7 mouse cellular contexts compared by ENCODE assay signal in the genomic region with DNA sequence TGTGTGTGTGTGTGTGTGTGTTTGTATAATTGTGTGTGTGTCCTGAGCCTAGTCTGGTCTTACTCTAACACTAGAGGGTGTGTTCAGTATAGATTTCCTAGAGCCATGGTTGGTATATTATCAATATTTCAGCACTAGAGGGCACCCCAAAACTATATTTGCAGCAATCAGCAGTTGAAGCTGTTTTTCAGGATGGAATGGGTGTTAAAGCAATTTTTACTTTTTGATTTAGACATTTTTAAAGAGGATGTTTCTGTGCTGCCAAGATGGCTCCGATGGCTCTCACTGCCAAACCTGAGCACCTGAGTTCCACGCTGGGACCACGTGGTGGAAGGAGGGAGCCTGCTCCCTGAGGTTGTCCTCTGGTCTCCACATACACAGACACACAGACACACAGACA. TPM values are rescaled to one million over a fixed set of nuclear protein-coding genes. Genes with fewer than 3 reads are reported as not detected.
DNase-seq lines count a peak whose midpoint lies in the region; ATAC-seq lines count a peak whose summit lies in the region.

No protein-coding gene starts in this region.

- DNase-seq in left cerebral cortex, adult 11 months (ENCODE audit: low spot score) = peak; percentile 55
- DNase-seq in left cerebral cortex, postnatal 4 days = no peak
- peak; percentile 75 for DNase-seq in brain, adult 2 months (ENCODE audit: low read depth, low spot score)
- DNase-seq in adrenal gland, postnatal 14 days = no peak
- no peak for DNase-seq in cerebellum, adult 11 months

- peak; percentile 40 to 71; a peak in 3 of 4 replicates for ATAC-seq in hematopoietic stem cell, adult 5-6 weeks (replicated peaks in 1 of 2; ENCODE audit: insufficient read depth in 1 of 2, low FRiP score in 2 of 2, low TSS enrichment in 1 of 2, low read depth in 1 of 2, poor library complexity in 2 of 2, severe bottlenecking in 2 of 2)
- peak; percentile 81 for ATAC-seq in megakaryocyte-erythroid progenitor cell, adult 5-6 weeks (replicated peaks; ENCODE audit: low FRiP score, low TSS enrichment, poor library complexity, severe bottlenecking)

- intact Hi-C loops in left cerebral cortex, postnatal 4 days (cut with DNase I) = loop anchor here (5.0 kb wide), 1 partner anchor 783 kb away; no protein-coding TSS in a partner anchor

RNA-seq across cellular contexts. Expression of gene Pogk, which starts 19.4 kb away (rescaled TPM):
- 10 to 100 TPM; 85.2 to 91.1 TPM for total RNA-seq in left cerebral cortex, postnatal 4 days (2021)
- total RNA-seq in hematopoietic stem cell, adult 5-6 weeks (2017) = 17.9 and 23.6 TPM in 2 replicates
- total RNA-seq in megakaryocyte-erythroid progenitor cell, adult 5-6 weeks (2014; fragmentation: Nextera tagmentation) = 3.6 and 8.2 TPM in 2 replicates
- 4.6 and 5.3 TPM in 2 replicates for total RNA-seq in megakaryocyte-erythroid progenitor cell, adult 5-6 weeks (2017)
- total RNA-seq in adrenal gland, postnatal 14 days (2021) = 31.5 and 35.1 TPM in 2 replicates

RNA-seq across cellular contexts. Expression of gene Tada1, which starts 50.2 kb away (rescaled TPM):
- total RNA-seq in left cerebral cortex, postnatal 4 days (2021) = 10 to 100 TPM; 43.5 to 43.8 TPM
- 39.3 and 43.5 TPM in 2 replicates for total RNA-seq in hematopoietic stem cell, adult 5-6 weeks (2017)
- 40.3 and 53.8 TPM in 2 replicates for total RNA-seq in megakaryocyte-erythroid progenitor cell, adult 5-6 weeks (2014; fragmentation: Nextera tagmentation)
- total RNA-seq in megakaryocyte-erythroid progenitor cell, adult 5-6 weeks (2017) = 30.6 and 43.5 TPM in 2 replicates
- total RNA-seq in adrenal gland, postnatal 14 days (2021) = 18.1 and 19.1 TPM in 2 replicates

Comparison
In these comparisons a context has a peak if more than half of its experiments do, and no peak if none do; other contexts are left out.
1. DNase-seq: peak in left cerebral cortex, adult 11 months (single experiment) and brain, adult 2 months (single experiment); none in left cerebral cortex, postnatal 4 days (single experiment), adrenal gland, postnatal 14 days (single experiment) and cerebellum, adult 11 months (single experiment).